ENCODE assay signal across 9 mouse cellular contexts in genomic region chr4:125176639-125177165, GRCm38 (mm10). TPM values are rescaled to one million over a fixed set of nuclear protein-coding genes. Genes with fewer than 3 reads are reported as not detected.
DNase-seq lines count a peak whose midpoint lies in the region; ATAC-seq lines count a peak whose summit lies in the region.
"Had no signal": no experiment of that assay in that cellular context is flagged by ENCODE, and none has a peak within 500 bp of the region (broad histone marks: within the 10 kb centered on the region; RNA-seq: fewer than 3 reads in every experiment).

No protein-coding gene starts in this region.

- DNase-seq in cerebellum, adult 8-10 months = no peak
- peak; percentile 21 for DNase-seq in 3T3-L1 (ENCODE audit: low read depth, low spot score)
- DNase-seq in embryo, embryonic 10.5 days (ENCODE audit: low spot score) = peak; percentile 56
- DNase-seq in kidney, postnatal 4 days = peak; percentile 53 to 63
- DNase-seq in thymus, postnatal 36 days = no peak
- DNase-seq in testis, postnatal 14 days (ENCODE audit: low spot score) = no peak
- no peak for DNase-seq in layer of hippocampus, postnatal 36 days
- DNase-seq: heart, adult 18-20 months had no signal

- peak; percentile 49; the same call in 1 of the 2 replicates for ATAC-seq in cerebellum, adult (ENCODE audit: insufficient number of reproducible peaks, low FRiP score, low TSS enrichment)

RNA-seq across cellular contexts. Expression of gene Zc3h12a, which starts 49.1 kb away (rescaled TPM):
- 1 to 10 TPM in 1 of 2 experiments, under 1 TPM in 1; 0.83 to 1.2 TPM for total RNA-seq in layer of hippocampus, postnatal 36 days (2021)

Comparison
In these comparisons a context has a peak if more than half of its experiments do, and no peak if none do; other contexts are left out.
1. DNase-seq: peak in 3T3-L1 (single experiment), embryo, embryonic 10.5 days (single experiment) and kidney, postnatal 4 days (2 of 2); none in cerebellum, adult 8-10 months (single experiment), thymus, postnatal 36 days (0 of 2), testis, postnatal 14 days (single experiment) and layer of hippocampus, postnatal 36 days (0 of 2).